In genomic region chr11:108821771-108822170, GRCm38 (mm10) we compare ENCODE assay signal across 30 mouse cellular contexts.
DNase-seq lines count a peak whose midpoint lies in the region; ATAC-seq and TF ChIP-seq lines count a peak whose summit lies in the region.
"Had no signal": no experiment of that assay in that cellular context is flagged by ENCODE, and none has a peak within 500 bp of the region (broad histone marks: within the 10 kb centered on the region; RNA-seq: fewer than 3 reads in every experiment).

No protein-coding gene starts in this region.

- no peak overlapping the region for H3K9ac ChIP-seq in embryonic facial prominence, embryonic 14.5 days (ENCODE audit: low read depth, low read length)
- H3K9ac ChIP-seq in heart, embryonic 12.5 days = no peak overlapping the region
- no peak overlapping the region for H3K9ac ChIP-seq in lung, embryonic 14.5 days
- H3K9ac ChIP-seq in midbrain, embryonic 15.5 days = no peak overlapping the region
- H3K9ac ChIP-seq in midbrain, embryonic 16.5 days (ENCODE audit: low read depth, low read length) = no peak overlapping the region
- H3K9ac ChIP-seq: heart, embryonic 15.5 days; hindbrain, embryonic 15.5 days; neural tube, embryonic 13.5 days had no signal

- DNase-seq in embryonic facial prominence, embryonic 14.5 days (ENCODE audit: low spot score) = no peak
- no peak for DNase-seq in embryonic facial prominence, embryonic 10.5 days (ENCODE audit: low spot score)
- no peak for DNase-seq in heart, adult 8-10 months (ENCODE audit: low spot score)
- DNase-seq in lung, embryonic 14.5 days = peak; percentile 69
- no peak for DNase-seq in lung, postnatal 25 days (ENCODE audit: low spot score)
- DNase-seq: adrenal gland, adult 2 months; adrenal gland, postnatal 36 days; cerebellum, adult 18-20 months; cerebellum, postnatal 14 days; gastrocnemius, postnatal 10 days; heart, postnatal 4 days; kidney, adult 11 months; kidney, postnatal 36 days; left cerebral cortex, postnatal 4 days; right cerebral cortex, postnatal 4 days; thymus, adult 18-20 months; thymus, postnatal 25 days had no signal

- no peak for ATAC-seq in embryonic facial prominence, embryonic 14.5 days (ENCODE audit: low read depth)
- no peak for ATAC-seq in heart, embryonic 12.5 days (ENCODE audit: insufficient number of reproducible peaks, low FRiP score)
- no peak for ATAC-seq in lung, embryonic 14.5 days (ENCODE audit: insufficient read depth)
- ATAC-seq in midbrain, embryonic 15.5 days (replicated peaks) = no peak
- ATAC-seq in midbrain, embryonic 16.5 days = no peak
- ATAC-seq: activated CD4-positive, CD25-positive, alpha-beta regulatory T cell, adult 4 months; inflammation-experienced regulatory T-cells, adult 6 months had no signal

- H3K4me3 ChIP-seq in embryonic facial prominence, embryonic 14.5 days (ENCODE audit: low read depth, low read length) = no peak overlapping the region
- no peak overlapping the region for H3K4me3 ChIP-seq in embryonic facial prominence, embryonic 10.5 days
- H3K4me3 ChIP-seq in heart, embryonic 12.5 days = no peak overlapping the region
- H3K4me3 ChIP-seq in lung, embryonic 14.5 days (ENCODE audit: low read depth, low read length) = no peak overlapping the region
- H3K4me3 ChIP-seq in midbrain, embryonic 15.5 days = no peak overlapping the region
- H3K4me3 ChIP-seq in midbrain, embryonic 16.5 days (ENCODE audit: low read depth, low read length) = no peak overlapping the region
- H3K4me3 ChIP-seq: heart, embryonic 15.5 days; hindbrain, embryonic 15.5 days; layer of hippocampus, adult 2 months; neural tube, embryonic 13.5 days had no signal

- H3K27me3 ChIP-seq in embryonic facial prominence, embryonic 14.5 days (replicated peaks; ENCODE audit: control insufficient read depth, insufficient read depth, low read length) = no peaks in the 10 kb centered on the region
- no peaks in the 10 kb centered on the region for H3K27me3 ChIP-seq in embryonic facial prominence, embryonic 10.5 days (replicated peaks; ENCODE audit: low read depth, poor library complexity, severe bottlenecking)
- H3K27me3 ChIP-seq in heart, embryonic 12.5 days (replicated peaks) = no peaks in the 10 kb centered on the region
- H3K27me3 ChIP-seq in lung, embryonic 14.5 days (ENCODE audit: insufficient read depth, low read length) = no peaks in the 10 kb centered on the region
- no peaks in the 10 kb centered on the region for H3K27me3 ChIP-seq in midbrain, embryonic 15.5 days (replicated peaks)
- H3K27me3 ChIP-seq in midbrain, embryonic 16.5 days (ENCODE audit: control insufficient read depth, insufficient read depth, low read depth, low read length) = no peaks in the 10 kb centered on the region
- H3K27me3 ChIP-seq: CH12.LX; heart, embryonic 15.5 days; hindbrain, embryonic 15.5 days; neural tube, embryonic 13.5 days had no signal

- peak overlapping the region; percentile 6; the same call in 1 of the 2 replicates for H3K27ac ChIP-seq in embryonic facial prominence, embryonic 14.5 days (replicated peaks; ENCODE audit: low read depth, low read length)
- H3K27ac ChIP-seq in embryonic facial prominence, embryonic 10.5 days (replicated peaks) = no peak overlapping the region
- peak overlapping the region; percentile 43; the same call in 1 of the 2 replicates for H3K27ac ChIP-seq in heart, embryonic 12.5 days (ENCODE audit: poor library complexity, severe bottlenecking)
- no peak overlapping the region for H3K27ac ChIP-seq in lung, embryonic 14.5 days (ENCODE audit: low read depth)
- peak overlapping the region; percentile 25; the same call in 1 of the 2 replicates for H3K27ac ChIP-seq in midbrain, embryonic 15.5 days
- H3K27ac ChIP-seq in midbrain, embryonic 16.5 days (ENCODE audit: low read length) = no peak overlapping the region
- H3K27ac ChIP-seq: heart, embryonic 15.5 days; hindbrain, embryonic 15.5 days; layer of hippocampus, adult 2 months; macrophage; neural tube, embryonic 13.5 days; stomach, postnatal 0 days had no signal

- no peak overlapping the region for H3K4me2 ChIP-seq in embryonic facial prominence, embryonic 14.5 days (ENCODE audit: low read depth, low read length)
- no peak overlapping the region for H3K4me2 ChIP-seq in heart, embryonic 12.5 days
- no peak overlapping the region for H3K4me2 ChIP-seq in lung, embryonic 14.5 days
- no peak overlapping the region for H3K4me2 ChIP-seq in midbrain, embryonic 15.5 days
- H3K4me2 ChIP-seq in midbrain, embryonic 16.5 days (ENCODE audit: low read length) = no peak overlapping the region
- H3K4me2 ChIP-seq: heart, embryonic 15.5 days; hindbrain, embryonic 15.5 days; liver, embryonic 11.5 days; neural tube, embryonic 13.5 days had no signal

- no peaks in the 10 kb centered on the region; the same call in 1 of the 2 replicates for H3K4me1 ChIP-seq in embryonic facial prominence, embryonic 14.5 days (ENCODE audit: control insufficient read depth, insufficient read depth, low read length)
- H3K4me1 ChIP-seq in embryonic facial prominence, embryonic 10.5 days = peaks cover 10% of the 10 kb centered on the region; the same call in 1 of the 2 replicates
- peaks cover 13% of the 10 kb centered on the region for H3K4me1 ChIP-seq in heart, embryonic 12.5 days (replicated peaks)
- 0 out of 2 replicates have a peak, but pooled peaks cover 5% of the 10 kb centered on the region for H3K4me1 ChIP-seq in lung, embryonic 14.5 days (ENCODE audit: insufficient read depth)
- 0 out of 2 replicates have a peak, but pooled peaks cover 6% of the 10 kb centered on the region for H3K4me1 ChIP-seq in midbrain, embryonic 15.5 days
- H3K4me1 ChIP-seq in midbrain, embryonic 16.5 days (ENCODE audit: control insufficient read depth, insufficient read depth, low read length) = no peaks in the 10 kb centered on the region

- peaks cover 4% of the 10 kb centered on the region; the same call in 1 of the 2 replicates for H3K36me3 ChIP-seq in embryonic facial prominence, embryonic 14.5 days (ENCODE audit: control insufficient read depth, insufficient read depth, low read length)
- H3K36me3 ChIP-seq in embryonic facial prominence, embryonic 10.5 days (replicated peaks) = no peaks in the 10 kb centered on the region
- H3K36me3 ChIP-seq in heart, embryonic 12.5 days = peaks cover 3% of the 10 kb centered on the region; the same call in 1 of the 2 replicates
- no peaks in the 10 kb centered on the region for H3K36me3 ChIP-seq in lung, embryonic 14.5 days (ENCODE audit: insufficient read depth)
- no peaks in the 10 kb centered on the region for H3K36me3 ChIP-seq in midbrain, embryonic 15.5 days (replicated peaks)
- H3K36me3 ChIP-seq in midbrain, embryonic 16.5 days (ENCODE audit: control insufficient read depth, insufficient read depth, low read length) = no peaks in the 10 kb centered on the region
- H3K36me3 ChIP-seq: heart, embryonic 15.5 days; hindbrain, embryonic 15.5 days had no signal

- 50% methylated on average over 4 of the region's 4 CpGs for WGBS in embryonic facial prominence, embryonic 14.5 days
- WGBS in embryonic facial prominence, embryonic 10.5 days = 78% methylated on average over 4 of the region's 4 CpGs
- WGBS in heart, embryonic 12.5 days = 75% methylated on average over 4 of the region's 4 CpGs
- WGBS in lung, embryonic 14.5 days = 37% methylated on average over 4 of the region's 4 CpGs
- WGBS in midbrain, embryonic 15.5 days = 55% methylated on average over 4 of the region's 4 CpGs
- 46% methylated on average over 4 of the region's 4 CpGs for WGBS in midbrain, embryonic 16.5 days

- no peak for TF ChIP-seq CTCF in lung, embryonic 14.5 days (IDR thresholded peaks at IDR 0.05; ENCODE audit: low read depth)

- peaks cover 6% of the 10 kb centered on the region; the same call in 1 of the 2 replicates for H3K9me3 ChIP-seq in embryonic facial prominence, embryonic 14.5 days (ENCODE audit: control insufficient read depth, low read length)
- H3K9me3 ChIP-seq in embryonic facial prominence, embryonic 10.5 days = peaks cover 4% of the 10 kb centered on the region; the same call in 1 of the 2 replicates
- H3K9me3 ChIP-seq in heart, embryonic 12.5 days (replicated peaks) = no peaks in the 10 kb centered on the region
- no peaks in the 10 kb centered on the region for H3K9me3 ChIP-seq in lung, embryonic 14.5 days (ENCODE audit: low read depth, low read length)
- H3K9me3 ChIP-seq in midbrain, embryonic 15.5 days = no peaks in the 10 kb centered on the region
- no peaks in the 10 kb centered on the region for H3K9me3 ChIP-seq in midbrain, embryonic 16.5 days (replicated peaks; ENCODE audit: control insufficient read depth, low read length, poor library complexity, severe bottlenecking)
- H3K9me3 ChIP-seq: heart, embryonic 15.5 days; hindbrain, embryonic 15.5 days; neural tube, embryonic 13.5 days had no signal

Comparison
In these comparisons a context has a peak if more than half of its experiments do, and no peak if none do; other contexts are left out.
1. H3K27ac ChIP-seq: peak in embryonic facial prominence, embryonic 14.5 days (single experiment), heart, embryonic 12.5 days (single experiment) and midbrain, embryonic 15.5 days (single experiment); none in embryonic facial prominence, embryonic 10.5 days (single experiment), lung, embryonic 14.5 days (single experiment) and midbrain, embryonic 16.5 days (single experiment).